Mouse (Mus musculus) lung, postnatal 0 days (tissue): ENCODE data around the gene Ncbp3.
A peak's percentile ranks its signal among the peaks of the same experiment; 100 is the strongest.

Source experiments
- CTCF ChIP-seq: IDR thresholded peaks from 2 replicates; pipeline ENCODE4 v1.5.1; 2016; ENCODE audit warnings: antibody characterized with exemption, mild to moderate bottlenecking
- EP300 ChIP-seq: IDR thresholded peaks from 2 replicates; pipeline ENCODE4 v1.6.1; 2016; ENCODE audit warnings: antibody characterized with exemption, mild to moderate bottlenecking, control low read depth

- peak; percentile 98 for TF ChIP-seq CTCF
- no peak for TF ChIP-seq EP300
These were observed 46.6 kb upstream of the Ncbp3 start for GRCm38 (mm10) chr11:73001029-73001428.
